Mouse (Mus musculus): ENCODE measurements around the gene Whrn. TPM values are rescaled to one million over a fixed set of nuclear protein-coding genes. Genes with fewer than 3 reads are reported as not detected.

Whrn gene
- polyA plus RNA-seq, 1 experiment from 2014 or later, result 3.1 TPM

- Histone ChIP-seq H3K27ac (ENCODE audit: low read depth) (no peak overlapping the region), H3K4me1 (replicated peaks; ENCODE audit: control insufficient read depth, insufficient read depth, low read length) (no peaks in the 10 kb centered on the region), H3K36me3 (ENCODE audit: control insufficient read depth, insufficient read depth, low read length) (peaks cover 69% of the 10 kb centered on the region), H3K4me2 (ENCODE audit: low read length) (no peak overlapping the region), H3K4me3 (ENCODE audit: low read depth, low read length) (no peak overlapping the region), H3K27me3 (replicated peaks; ENCODE audit: control insufficient read depth, insufficient read depth, low read length) (no peaks in the 10 kb centered on the region), H3K9ac (ENCODE audit: low read length) (no peak overlapping the region), H3K9me3 (ENCODE audit: control insufficient read depth, low read length) (no peaks in the 10 kb centered on the region)
- ATAC-seq (replicated peaks; ENCODE audit: low FRiP score, low TSS enrichment, low read depth), result no peak
- no peak for DNase-seq (ENCODE audit: low spot score)
- WGBS, result 91% methylated on average over 4 of the region's 4 CpGs
Measured at GRCm38 (mm10) chr4:63384262-63384661, 111.5 kb downstream of the Whrn start.

DNA sequence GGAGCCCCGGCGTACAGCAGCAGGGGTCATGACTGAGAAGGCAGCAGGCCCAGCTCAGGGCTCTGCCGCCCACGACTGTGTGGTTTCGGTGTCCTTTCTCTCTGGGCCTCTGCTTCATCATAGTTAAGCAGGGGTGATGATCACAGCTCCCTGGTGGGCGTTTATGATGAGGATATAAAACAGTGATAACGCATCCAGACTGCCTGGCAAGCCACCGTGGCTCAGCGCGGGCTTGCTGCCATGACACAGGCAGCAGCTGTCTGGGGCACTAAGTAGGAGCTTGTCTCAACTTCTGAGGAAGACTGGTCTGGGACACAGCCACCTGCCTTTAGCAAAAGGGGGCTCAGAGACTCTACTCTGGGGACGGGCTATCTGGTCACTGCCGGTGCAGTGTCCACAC, 112.3 kb downstream of the Whrn start:
- H3K27me3 ChIP-seq (replicated peaks; ENCODE audit: control insufficient read depth, insufficient read depth, low read length), result no peaks in the 10 kb centered on the region
- no peaks in the 10 kb centered on the region for H3K4me1 ChIP-seq (replicated peaks; ENCODE audit: control insufficient read depth, insufficient read depth, low read length)
- no peak for DNase-seq (ENCODE audit: low spot score)
- no peak for ATAC-seq (replicated peaks; ENCODE audit: low FRiP score, low TSS enrichment, low read depth)
- no peak overlapping the region for H3K27ac ChIP-seq (ENCODE audit: low read depth)
- 87% methylated on average over 12 of the region's 12 CpGs for WGBS
- no peak overlapping the region for H3K4me3 ChIP-seq (ENCODE audit: low read depth, low read length)
- H3K9ac ChIP-seq (ENCODE audit: low read length), result no peak overlapping the region
- H3K4me2 ChIP-seq (ENCODE audit: low read length), result no peak overlapping the region
- peaks cover 77% of the 10 kb centered on the region for H3K36me3 ChIP-seq (ENCODE audit: control insufficient read depth, insufficient read depth, low read length)
- H3K9me3 ChIP-seq (ENCODE audit: control insufficient read depth, low read length), result no peaks in the 10 kb centered on the region

GRCm38 (mm10) chr4:63382676-63383369, 113.0 kb downstream of the Whrn start:
- H3K27me3 ChIP-seq (replicated peaks; ENCODE audit: control insufficient read depth, insufficient read depth, low read length), result no peaks in the 10 kb centered on the region
- no peak overlapping the region for H3K9ac ChIP-seq (ENCODE audit: low read length)
- H3K9me3 ChIP-seq (ENCODE audit: control insufficient read depth, low read length), result no peaks in the 10 kb centered on the region
- H3K27ac ChIP-seq (ENCODE audit: low read depth), result no peak overlapping the region
- peaks cover 79% of the 10 kb centered on the region for H3K36me3 ChIP-seq (ENCODE audit: control insufficient read depth, insufficient read depth, low read length)
- H3K4me1 ChIP-seq (replicated peaks; ENCODE audit: control insufficient read depth, insufficient read depth, low read length), result no peaks in the 10 kb centered on the region
- ATAC-seq (replicated peaks; ENCODE audit: low FRiP score, low TSS enrichment, low read depth) (no peak), DNase-seq (ENCODE audit: low spot score) (no peak)
- WGBS, result 88% methylated on average over 4 of the region's 4 CpGs
- H3K4me3 ChIP-seq (ENCODE audit: low read depth, low read length), result no peak overlapping the region
- H3K4me2 ChIP-seq (ENCODE audit: low read length), result no peak overlapping the region

- ATAC-seq (replicated peaks; ENCODE audit: low FRiP score, low TSS enrichment, low read depth), result no peak
- H3K9ac ChIP-seq (ENCODE audit: low read length), result no peak overlapping the region
- no peaks in the 10 kb centered on the region for H3K4me1 ChIP-seq (replicated peaks; ENCODE audit: control insufficient read depth, insufficient read depth, low read length)
- H3K27ac ChIP-seq (ENCODE audit: low read depth), result no peak overlapping the region
- DNase-seq (ENCODE audit: low spot score), result no peak
- no peak overlapping the region for H3K4me2 ChIP-seq (ENCODE audit: low read length)
- no peaks in the 10 kb centered on the region for H3K27me3 ChIP-seq (replicated peaks; ENCODE audit: control insufficient read depth, insufficient read depth, low read length)
- 72% methylated on average over 7 of the region's 7 CpGs for WGBS
- H3K36me3 ChIP-seq (ENCODE audit: control insufficient read depth, insufficient read depth, low read length), result peaks cover 93% of the 10 kb centered on the region
- H3K4me3 ChIP-seq (ENCODE audit: low read depth, low read length), result no peak overlapping the region
- H3K9me3 ChIP-seq (ENCODE audit: control insufficient read depth, low read length), result no peaks in the 10 kb centered on the region
Measured at GRCm38 (mm10) chr4:63377483-63377882, 118.3 kb downstream of the Whrn start.

GRCm38 (mm10) chr4:63375367-63375766, 120.4 kb downstream of the Whrn start:
- Histone ChIP-seq H3K9ac (ENCODE audit: low read length) (no peak overlapping the region), H3K9me3 (ENCODE audit: control insufficient read depth, low read length) (no peaks in the 10 kb centered on the region), H3K27me3 (replicated peaks; ENCODE audit: control insufficient read depth, insufficient read depth, low read length) (no peaks in the 10 kb centered on the region), H3K4me3 (ENCODE audit: low read depth, low read length) (no peak overlapping the region), H3K4me2 (ENCODE audit: low read length) (no peak overlapping the region), H3K36me3 (ENCODE audit: control insufficient read depth, insufficient read depth, low read length) (peaks cover 91% of the 10 kb centered on the region), H3K27ac (ENCODE audit: low read depth) (no peak overlapping the region), H3K4me1 (replicated peaks; ENCODE audit: control insufficient read depth, insufficient read depth, low read length) (no peaks in the 10 kb centered on the region)
- WGBS, result 86% methylated on average over 1 of the region's 1 CpGs
- ATAC-seq (replicated peaks; ENCODE audit: low FRiP score, low TSS enrichment, low read depth) (no peak), DNase-seq (ENCODE audit: low spot score) (no peak)

DNA sequence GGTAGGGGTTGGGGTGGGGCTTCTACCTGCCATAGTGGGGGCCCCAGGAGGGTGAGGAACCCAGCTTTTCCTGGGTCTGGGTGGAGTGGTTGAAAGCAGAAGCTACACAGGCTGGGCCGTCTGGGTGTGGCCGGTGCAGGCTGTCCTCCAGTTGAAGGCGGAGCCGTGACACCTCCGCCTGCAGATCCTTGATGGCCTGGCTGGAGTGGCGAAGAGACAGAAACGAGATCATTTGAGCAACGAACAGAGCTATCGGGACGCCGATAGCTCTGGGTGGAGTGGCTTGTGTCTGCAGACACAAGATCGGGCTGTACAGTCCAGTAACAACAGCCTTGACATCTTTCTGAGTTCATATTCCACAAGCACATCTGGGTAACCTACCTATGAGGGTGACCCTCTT, 121.5 kb downstream of the Whrn start:
- no peaks in the 10 kb centered on the region for H3K27me3 ChIP-seq (replicated peaks; ENCODE audit: control insufficient read depth, insufficient read depth, low read length)
- no peak overlapping the region for H3K9ac ChIP-seq (ENCODE audit: low read length)
- peaks cover 90% of the 10 kb centered on the region for H3K36me3 ChIP-seq (ENCODE audit: control insufficient read depth, insufficient read depth, low read length)
- no peak overlapping the region for H3K4me2 ChIP-seq (ENCODE audit: low read length)
- DNase-seq (ENCODE audit: low spot score) (no peak), ATAC-seq (replicated peaks; ENCODE audit: low FRiP score, low TSS enrichment, low read depth) (no peak)
- H3K9me3 ChIP-seq (ENCODE audit: control insufficient read depth, low read length), result no peaks in the 10 kb centered on the region
- no peaks in the 10 kb centered on the region for H3K4me1 ChIP-seq (replicated peaks; ENCODE audit: control insufficient read depth, insufficient read depth, low read length)
- no peak overlapping the region for H3K4me3 ChIP-seq (ENCODE audit: low read depth, low read length)
- 67% methylated on average over 12 of the region's 12 CpGs for WGBS
- no peak overlapping the region for H3K27ac ChIP-seq (ENCODE audit: low read depth)

DNA sequence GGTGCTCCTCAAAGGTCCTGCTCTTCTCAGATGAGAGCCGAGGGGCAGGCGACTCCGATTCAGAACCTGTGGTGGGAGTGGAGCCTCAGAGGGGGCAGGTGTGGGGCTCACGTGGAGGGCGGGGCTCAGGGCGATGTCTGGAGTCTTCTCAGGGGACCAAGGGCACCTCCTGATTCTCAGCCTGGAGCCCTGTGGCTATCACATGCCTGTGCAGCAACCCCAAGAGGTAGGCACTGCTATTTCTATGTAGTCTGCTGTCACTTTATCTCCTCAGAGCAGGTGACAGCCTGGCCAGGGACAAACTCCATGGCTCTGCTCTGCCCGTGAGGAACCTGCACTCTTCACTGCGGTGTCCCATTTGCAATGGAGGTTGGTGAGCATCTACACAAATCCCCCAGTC, 122.4 kb downstream of the Whrn start:
- Histone ChIP-seq H3K4me1 (replicated peaks; ENCODE audit: control insufficient read depth, insufficient read depth, low read length) (no peaks in the 10 kb centered on the region), H3K4me3 (ENCODE audit: low read depth, low read length) (no peak overlapping the region), H3K36me3 (ENCODE audit: control insufficient read depth, insufficient read depth, low read length) (peaks cover 86% of the 10 kb centered on the region), H3K9ac (ENCODE audit: low read length) (no peak overlapping the region), H3K27me3 (replicated peaks; ENCODE audit: control insufficient read depth, insufficient read depth, low read length) (no peaks in the 10 kb centered on the region), H3K9me3 (ENCODE audit: control insufficient read depth, low read length) (no peaks in the 10 kb centered on the region), H3K4me2 (ENCODE audit: low read length) (no peak overlapping the region), H3K27ac (ENCODE audit: low read depth) (no peak overlapping the region)
- DNase-seq (ENCODE audit: low spot score), result no peak
- WGBS, result 94% methylated on average over 8 of the region's 8 CpGs
- no peak for ATAC-seq (replicated peaks; ENCODE audit: low FRiP score, low TSS enrichment, low read depth)

DNA sequence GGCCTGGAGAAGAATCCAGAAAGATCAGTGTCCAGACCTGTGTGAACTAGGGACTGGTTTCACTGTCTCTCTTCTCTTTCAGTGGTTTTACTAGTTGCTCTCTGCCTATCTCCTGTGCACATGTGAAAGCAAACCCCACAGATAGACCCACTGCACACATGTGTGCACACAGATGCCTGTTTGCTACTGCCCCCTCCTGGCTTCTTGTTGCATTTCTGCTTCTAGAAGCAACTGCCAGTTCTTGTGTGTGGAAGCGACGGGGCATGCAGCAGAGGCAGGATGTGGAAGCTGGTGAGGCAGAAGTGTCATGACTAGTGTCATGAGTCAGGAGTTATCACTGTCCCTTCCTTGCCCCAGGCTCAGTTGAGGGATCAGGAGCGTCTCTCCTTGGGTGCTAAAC, 123.9 kb downstream of the Whrn start:
- Histone ChIP-seq H3K4me1 (replicated peaks; ENCODE audit: control insufficient read depth, insufficient read depth, low read length) (no peaks in the 10 kb centered on the region), H3K36me3 (ENCODE audit: control insufficient read depth, insufficient read depth, low read length) (peaks cover 85% of the 10 kb centered on the region), H3K4me3 (ENCODE audit: low read depth, low read length) (no peak overlapping the region), H3K4me2 (ENCODE audit: low read length) (no peak overlapping the region), H3K27ac (ENCODE audit: low read depth) (no peak overlapping the region), H3K27me3 (replicated peaks; ENCODE audit: control insufficient read depth, insufficient read depth, low read length) (no peaks in the 10 kb centered on the region), H3K9me3 (ENCODE audit: control insufficient read depth, low read length) (no peaks in the 10 kb centered on the region), H3K9ac (ENCODE audit: low read length) (no peak overlapping the region)
- 59% methylated on average over 3 of the region's 3 CpGs for WGBS
- ATAC-seq (replicated peaks; ENCODE audit: low FRiP score, low TSS enrichment, low read depth), result no peak
- peak; percentile 58 for DNase-seq (ENCODE audit: low spot score)

DNA sequence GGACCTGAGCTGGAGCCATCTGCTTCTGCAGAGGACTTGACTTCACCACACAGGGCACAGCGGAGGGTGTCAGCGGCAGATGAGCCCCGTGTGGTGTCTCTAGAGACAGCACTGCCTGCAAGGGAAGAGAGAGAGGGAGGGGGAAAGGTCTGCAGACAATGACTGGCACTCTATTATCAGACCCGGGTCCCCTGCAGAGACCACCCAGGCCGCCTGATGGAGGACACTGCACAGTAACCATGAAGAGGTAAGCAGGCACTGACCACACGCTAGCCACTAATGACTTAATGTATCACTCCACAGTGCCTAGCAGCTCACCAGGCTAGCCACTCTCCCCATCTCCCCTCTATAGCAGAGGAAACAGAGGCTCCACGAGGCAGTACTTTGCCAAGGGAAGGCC, 124.9 kb downstream of the Whrn start:
- WGBS, result 63% methylated on average over 7 of the region's 7 CpGs
- Histone ChIP-seq H3K36me3 (ENCODE audit: control insufficient read depth, insufficient read depth, low read length) (peaks cover 75% of the 10 kb centered on the region), H3K27me3 (replicated peaks; ENCODE audit: control insufficient read depth, insufficient read depth, low read length) (no peaks in the 10 kb centered on the region)

More for the DNA sequence above, 124.9 kb downstream of the Whrn start:
- DNase-seq (ENCODE audit: low spot score), result no peak
- H3K4me3 ChIP-seq (ENCODE audit: low read depth, low read length), result no peak overlapping the region
- no peak overlapping the region for H3K4me2 ChIP-seq (ENCODE audit: low read length)
- no peak overlapping the region for H3K27ac ChIP-seq (ENCODE audit: low read depth)
- no peak overlapping the region for H3K9ac ChIP-seq (ENCODE audit: low read length)
- no peaks in the 10 kb centered on the region for H3K9me3 ChIP-seq (ENCODE audit: control insufficient read depth, low read length)
- ATAC-seq (replicated peaks; ENCODE audit: low FRiP score, low TSS enrichment, low read depth), result no peak
- H3K4me1 ChIP-seq (replicated peaks; ENCODE audit: control insufficient read depth, insufficient read depth, low read length), result no peaks in the 10 kb centered on the region

Measured in intestine, embryonic 14.5 days (tissue).